Mouse (Mus musculus) kidney, adult 11 months (tissue): ENCODE measurements around the gene Cd3eap.

Source experiments
- DNase-seq: peaks from one replicate; pipeline ENCODE4 v3.0.0; 2022

Gene Cd3eap

DNA sequence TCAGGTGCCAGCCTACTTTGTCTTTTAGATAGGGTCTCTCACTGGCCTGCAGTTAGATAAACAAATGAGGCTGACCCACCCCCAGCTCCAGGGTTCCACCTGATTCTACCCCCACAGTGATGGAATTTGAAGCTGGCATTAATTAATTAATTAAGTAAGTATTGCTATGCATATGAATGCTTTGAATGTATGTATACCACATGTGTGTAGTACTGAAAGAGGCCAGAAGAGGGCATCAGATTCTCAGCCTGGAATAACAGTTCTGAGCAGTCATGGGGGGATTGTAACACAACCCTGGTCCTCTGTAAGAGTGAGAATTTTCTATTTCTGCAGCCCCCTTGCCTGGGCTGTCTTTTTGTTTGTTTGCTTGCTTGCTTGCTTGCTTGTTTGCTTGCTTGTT, 30.9 kb downstream of the Cd3eap start:
- no peak for DNase-seq

DNA sequence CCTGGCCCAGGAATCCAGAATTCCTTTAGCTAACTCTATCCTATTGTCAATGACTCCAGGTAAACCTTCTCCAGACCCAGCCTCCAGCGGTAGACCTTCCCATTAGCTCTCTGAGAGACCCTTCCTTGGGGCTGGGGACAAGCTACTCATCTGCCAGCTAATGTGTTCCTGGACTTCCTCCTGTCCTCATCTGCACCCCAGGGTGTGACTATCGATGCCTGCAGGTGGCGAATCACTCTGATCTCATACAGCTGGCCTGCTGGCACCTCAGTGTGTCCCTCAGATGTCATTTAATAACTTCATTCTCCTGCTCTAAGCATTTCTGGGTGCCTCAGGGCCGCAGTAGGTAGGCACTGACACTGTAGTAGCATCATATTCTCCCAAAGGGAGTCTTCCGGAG, 31.5 kb downstream of the Cd3eap start:
- DNase-seq = no peak

DNA sequence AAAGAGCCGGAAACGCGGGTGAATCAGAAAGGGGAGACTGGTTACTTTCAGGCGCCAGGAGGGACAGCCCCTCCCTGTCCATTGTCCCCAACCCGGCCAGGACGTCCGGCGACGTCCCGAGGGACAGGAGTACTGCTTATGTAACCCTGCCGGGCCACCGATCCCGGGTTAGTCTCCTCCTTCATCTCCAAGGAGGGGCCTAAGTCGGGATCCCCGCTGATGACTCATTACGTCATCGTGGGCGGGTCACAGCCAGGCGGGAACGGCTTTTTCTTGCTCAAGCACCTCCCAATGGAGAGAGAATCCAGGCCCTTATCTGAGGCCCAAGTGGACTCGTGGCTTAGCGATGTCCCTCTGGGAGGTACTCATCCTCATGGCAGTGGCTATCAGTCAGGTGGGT, 32.2 kb downstream of the Cd3eap start:
- DNase-seq = peak; percentile 91

DNA sequence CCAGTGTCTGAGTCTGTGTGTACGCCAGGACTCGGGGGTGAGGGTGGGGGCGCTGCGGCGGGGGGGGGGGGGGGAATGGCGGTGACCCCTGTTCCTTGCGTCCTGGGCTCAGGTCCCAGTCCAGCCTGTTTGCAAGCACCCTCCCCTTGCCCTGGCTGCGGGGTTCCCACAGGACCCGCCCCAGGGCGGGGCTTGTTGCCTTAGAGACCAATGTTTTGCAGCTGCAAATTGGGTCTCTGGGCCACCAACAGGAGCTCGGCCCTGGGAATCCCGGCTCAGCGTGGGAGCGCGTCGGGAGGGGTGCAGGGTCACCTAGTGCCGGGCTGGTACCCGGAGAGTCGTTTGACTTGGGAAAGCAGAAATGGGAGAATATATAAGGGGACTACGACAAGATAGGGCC, 32.9 kb downstream of the Cd3eap start:
- DNase-seq = peak; percentile 87

DNA sequence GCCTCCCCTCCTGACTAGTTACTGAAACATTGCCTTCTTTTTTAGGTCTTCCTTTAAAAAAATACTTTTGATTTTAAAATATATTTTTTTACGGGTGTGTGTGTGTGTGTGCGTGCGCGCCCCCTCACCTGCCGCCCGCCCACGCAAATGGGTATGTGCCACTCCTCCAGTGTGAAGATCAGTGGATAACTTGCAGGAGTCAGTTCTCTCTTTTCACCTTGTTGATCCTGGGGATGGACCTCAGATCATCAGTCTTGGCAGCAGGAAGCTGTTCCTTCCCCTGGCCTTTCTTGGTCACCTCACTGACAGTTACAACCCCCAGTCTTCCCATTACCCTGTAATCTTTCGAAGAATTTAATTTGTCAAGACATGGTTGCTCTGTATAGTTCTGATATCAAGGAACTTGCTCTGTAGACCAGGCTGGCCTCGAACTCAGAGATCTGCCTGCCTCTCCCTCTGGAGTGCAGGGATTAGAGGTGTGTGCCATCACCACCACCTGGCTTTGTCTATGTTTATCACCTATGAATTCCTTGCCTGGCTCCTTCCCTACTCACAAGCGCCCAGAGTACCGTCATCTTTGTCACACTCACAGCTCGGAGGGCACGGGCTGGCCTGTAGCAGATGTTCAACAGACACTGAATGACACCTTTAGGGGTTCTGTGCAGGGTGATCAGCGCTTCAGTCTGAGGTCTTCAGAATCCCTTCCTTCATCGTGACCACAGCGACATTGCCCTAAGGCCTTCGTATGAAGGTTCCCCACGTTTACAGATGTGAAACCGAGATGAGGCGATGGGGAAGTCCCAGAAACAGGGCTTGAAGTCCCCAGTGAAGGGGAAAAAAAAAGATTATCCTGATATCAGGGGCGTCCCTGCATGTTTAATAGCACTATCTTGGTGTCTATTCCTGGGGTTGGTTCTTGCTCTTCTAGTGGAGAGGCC, 33.8 kb downstream of the Cd3eap start:
- no peak for DNase-seq

DNA sequence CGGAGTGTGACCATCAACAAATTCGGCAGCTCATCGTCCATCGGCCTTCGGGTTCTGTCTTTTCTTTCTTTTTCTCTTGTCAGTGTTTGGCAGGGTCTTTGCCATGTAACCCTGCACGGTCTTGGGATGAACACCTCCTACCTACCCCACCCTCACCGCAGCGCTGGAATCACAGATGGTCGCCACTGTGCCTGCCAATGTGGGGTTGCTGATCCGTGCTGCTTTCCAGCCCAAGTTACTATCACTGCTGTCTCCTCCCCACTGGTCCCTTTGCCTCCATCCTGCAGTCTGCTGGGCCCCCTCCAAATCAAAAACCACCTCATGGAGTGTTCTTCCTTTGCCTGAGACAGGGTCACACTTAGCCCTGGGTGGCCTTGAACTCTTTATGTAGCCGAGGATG, 35.1 kb downstream of the Cd3eap start:
- DNase-seq = no peak

DNA sequence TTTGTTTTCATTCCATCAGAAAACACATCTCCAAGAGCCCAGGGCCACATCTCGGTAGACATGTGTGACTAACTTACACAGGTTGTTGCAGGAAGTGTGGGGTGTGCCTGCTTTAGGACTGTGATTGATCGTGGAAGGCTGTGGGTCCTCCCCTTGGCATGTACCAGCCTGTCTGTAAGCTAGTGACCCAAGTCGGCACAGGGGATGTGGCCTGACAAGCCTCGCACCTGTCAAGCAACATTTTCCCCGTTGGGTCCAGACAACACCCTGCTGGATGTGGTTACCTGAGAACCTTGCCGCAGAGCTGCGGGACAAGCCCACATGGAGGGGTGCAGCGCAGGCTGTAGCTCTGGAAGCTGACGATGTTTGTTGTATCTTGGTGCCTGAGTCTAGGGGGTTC, 36.8 kb downstream of the Cd3eap start:
- DNase-seq = no peak

DNA sequence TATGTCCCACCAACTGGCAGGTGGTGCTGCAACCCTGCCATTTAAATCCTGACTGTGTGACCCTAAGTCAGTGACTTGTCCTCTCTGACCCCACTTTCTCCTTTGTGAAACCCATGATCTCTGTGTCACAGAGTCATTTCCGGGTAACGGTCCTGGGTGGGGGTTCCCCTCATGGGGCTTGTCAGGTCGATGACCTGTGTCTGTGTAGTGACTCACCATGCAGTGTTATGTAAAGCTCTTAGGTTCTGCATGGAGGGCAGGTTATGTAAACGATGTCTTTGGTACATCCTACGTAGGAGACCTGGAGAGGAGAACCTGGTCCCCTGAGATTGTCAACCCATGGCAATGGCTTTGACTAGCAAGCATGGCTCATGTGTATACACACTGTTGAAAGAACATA, 37.8 kb downstream of the Cd3eap start:
- no peak for DNase-seq

DNA sequence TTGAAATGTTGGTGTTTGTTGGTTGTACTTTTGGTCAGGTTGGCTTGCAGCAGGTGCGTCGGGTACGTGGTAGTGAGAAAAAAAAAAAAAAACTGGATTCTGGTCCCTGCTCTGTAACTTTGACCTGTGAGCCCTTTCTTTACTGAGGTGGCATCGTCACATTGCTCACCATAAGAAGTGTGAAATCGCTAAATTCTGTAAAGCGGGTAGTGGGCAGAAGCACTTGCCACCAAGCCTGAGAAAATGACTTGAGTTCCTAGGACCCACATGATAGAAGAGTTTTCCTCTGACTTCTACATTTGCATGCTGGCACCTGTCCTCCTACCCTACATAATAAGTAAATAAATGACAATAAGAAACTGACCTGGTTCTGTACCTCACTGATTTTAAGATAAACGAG, 38.6 kb downstream of the Cd3eap start:
- no peak for DNase-seq

DNA sequence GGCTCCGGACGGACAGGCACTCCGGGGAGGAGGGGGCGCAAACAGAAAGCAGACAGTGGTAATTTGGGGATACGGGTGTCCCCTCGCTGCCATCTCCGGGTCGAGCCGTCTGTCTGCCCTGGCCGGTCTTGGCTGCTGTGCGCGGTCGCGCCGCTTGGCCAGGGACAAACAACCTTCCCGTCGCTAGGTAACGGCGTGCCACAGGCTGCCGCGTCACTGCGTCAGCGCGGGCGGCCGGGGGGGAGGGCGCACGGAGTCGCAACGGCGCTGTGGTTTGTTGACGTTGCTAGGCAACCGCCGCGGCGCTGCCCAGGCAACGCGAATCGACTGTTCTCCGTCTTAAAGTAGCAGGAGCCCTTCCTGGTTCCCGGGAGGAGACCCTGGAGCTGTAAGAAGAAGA, 39.4 kb downstream of the Cd3eap start:
- peak; percentile 95 for DNase-seq

DNA sequence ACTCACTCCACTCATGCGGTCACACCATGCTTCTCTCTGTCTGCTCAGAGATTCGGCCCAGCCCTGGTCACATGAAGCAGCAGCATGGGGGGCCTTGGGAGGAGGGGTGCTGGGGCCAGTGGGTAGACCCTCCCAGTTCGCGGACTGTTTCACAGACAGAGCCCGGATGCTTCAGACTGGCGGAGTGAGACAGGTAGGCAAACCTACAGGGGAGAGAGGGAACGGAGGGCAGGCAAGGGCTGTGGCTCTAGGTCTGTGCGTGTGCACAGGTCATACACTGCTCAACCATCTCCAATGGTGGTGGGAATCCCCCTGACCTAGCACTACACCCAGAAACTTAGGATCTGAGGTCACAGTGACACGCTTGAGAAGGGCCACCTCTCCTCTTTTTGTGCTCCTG, 39.8 kb downstream of the Cd3eap start:
- no peak for DNase-seq

DNA sequence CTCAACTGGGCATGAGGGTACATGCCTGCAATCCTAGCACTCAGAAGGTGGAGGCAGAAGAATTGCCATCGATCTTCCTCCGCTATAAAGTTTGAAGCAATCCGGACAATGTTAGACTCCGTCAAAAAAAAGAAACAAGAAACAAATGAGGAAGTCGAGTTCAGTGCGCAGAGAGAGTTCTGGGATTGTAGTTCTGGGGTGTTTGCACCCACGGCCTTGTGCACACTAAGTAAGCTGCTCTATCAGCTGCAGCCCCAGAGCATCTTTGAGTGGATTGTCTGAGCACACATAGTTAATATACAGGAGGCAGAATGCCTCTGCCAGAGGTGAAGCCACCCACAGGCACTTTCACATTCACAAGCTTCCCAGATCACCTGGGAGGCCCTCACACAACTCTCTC, 40.6 kb downstream of the Cd3eap start:
- DNase-seq = no peak

DNA sequence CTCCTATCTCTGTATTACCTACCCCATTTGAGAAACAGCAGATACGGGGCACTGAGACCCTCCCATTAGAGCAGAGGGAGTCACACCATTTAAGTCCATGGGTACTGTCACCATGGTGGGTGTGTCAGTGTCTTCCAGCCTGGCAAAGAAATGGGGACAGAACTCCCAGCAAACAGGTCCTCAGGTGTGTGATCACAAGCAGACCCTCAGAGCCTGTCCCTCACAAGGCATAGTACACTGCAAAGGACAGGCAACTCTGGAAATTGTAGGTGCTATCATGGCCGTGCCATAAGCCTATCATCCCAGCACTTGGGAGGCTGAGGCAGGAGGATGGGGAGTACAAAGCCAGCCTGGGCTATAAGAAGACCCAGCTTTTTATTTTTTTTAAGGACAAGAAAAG, 41.1 kb downstream of the Cd3eap start:
- no peak for DNase-seq

DNA sequence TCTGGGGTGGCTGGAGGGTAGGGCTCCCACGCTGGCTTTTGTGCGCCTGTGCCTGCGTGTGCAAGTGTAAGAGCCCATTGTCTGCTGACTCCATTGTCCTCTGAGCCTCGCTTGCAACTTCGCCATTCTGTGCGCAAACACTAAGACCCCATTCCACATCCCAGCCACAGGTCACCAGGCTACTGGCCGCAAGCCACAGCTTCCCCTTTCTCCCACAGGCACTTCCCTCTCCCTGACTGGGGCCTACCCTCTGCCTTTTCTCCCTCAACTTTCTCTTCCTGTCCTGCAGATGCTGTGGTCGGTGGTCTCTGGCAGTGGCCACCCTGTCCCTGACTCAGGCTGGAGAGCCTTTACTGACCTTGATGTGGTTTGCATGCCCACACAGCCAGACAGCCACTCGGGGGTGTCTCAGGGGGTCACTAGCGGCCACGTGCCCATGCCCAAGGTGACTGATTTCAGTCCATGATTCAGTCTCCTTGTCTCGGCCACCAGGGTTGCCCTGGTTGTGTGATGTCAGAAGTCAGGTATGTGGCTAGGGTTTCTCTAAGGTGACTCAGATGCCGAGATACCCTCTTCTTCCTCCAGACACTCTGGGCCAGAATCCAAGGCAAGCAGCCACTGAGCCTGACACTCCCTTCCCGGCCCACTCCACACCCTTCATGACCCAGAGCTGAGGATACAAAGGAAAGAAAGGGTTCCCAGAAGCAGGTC, 42.7 kb downstream of the Cd3eap start:
- no peak for DNase-seq

DNA sequence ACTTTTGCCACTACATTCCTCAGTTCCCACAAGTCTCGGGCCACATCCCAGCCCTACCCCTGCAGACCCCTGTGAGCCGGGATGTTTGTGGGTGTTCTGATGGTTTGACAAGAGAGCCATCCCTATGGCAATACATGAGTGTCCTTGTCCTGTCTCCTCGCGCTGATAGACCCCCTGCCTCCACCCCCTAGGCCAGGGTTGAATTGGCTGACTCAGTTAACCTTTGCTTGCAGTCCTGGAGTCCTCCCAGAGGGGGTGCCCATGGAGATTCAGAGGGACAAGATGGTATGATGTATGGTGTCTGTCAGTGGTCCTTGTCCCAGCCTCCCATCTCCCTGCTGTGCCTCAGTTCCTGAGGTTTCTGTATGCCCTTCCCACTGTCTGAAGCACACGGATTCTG, 45.2 kb downstream of the Cd3eap start:
- DNase-seq = no peak

DNA sequence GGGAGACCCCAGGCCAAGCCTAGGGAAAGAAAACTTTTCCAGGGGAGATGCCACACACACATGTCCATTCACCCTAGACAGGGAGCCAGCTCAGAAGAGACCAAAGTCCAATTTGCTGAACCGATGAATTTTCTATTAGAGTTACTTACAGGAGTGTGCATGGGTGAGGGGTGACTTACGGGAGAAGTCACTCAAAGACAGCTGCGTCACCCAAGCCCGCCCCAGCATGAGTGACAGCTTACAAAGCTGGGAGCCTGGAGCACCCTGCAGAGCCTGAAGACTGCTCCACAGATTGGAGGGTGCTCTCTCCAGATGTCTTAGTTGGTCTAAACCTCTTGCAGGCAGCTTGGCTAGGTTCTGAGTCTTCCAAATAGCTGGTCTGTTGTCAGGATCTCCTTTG, 47.3 kb downstream of the Cd3eap start:
- no peak for DNase-seq

DNA sequence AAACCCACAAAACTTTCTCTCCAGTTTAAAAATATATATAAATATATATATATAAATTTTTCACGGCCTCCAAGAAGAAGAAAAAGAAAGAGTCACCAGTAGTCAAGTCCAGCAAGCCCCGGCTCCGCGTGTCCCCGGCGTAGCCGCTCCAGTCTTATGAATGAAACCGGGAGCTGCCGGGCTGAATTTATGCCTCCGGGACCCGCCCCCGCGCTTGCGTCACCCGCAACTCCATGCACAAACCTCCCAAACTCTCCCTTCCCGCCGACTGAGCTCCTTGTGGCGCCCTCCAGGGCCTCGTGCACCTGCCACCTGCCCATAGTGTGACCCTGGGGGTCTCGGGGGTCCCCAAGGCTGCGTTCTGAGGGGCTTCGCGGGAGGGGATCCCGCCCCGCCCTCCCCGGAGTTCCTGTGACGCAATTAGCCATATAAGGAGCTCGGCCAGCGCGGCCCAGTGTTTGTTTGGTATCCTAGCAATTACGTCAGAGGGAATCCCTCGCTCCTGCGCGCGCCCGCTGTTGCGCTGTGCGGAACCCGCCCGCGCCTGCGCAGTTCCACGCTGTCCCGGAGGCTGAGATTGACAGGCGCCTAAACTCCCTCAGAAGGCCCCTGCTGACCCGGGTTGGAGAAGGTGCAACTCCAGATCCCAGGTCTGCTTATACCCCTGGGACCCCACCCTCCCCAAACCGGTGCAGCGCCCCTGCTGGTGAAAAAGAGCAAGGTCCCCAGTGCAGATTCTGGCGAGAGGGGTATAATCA, 49.2 kb downstream of the Cd3eap start, which contains the start of gene Fosb:
TSS of gene Fosb (minus strand) at position 168 of the 758 bp plus-strand sequence.
- peak; percentile 96 for DNase-seq

DNA sequence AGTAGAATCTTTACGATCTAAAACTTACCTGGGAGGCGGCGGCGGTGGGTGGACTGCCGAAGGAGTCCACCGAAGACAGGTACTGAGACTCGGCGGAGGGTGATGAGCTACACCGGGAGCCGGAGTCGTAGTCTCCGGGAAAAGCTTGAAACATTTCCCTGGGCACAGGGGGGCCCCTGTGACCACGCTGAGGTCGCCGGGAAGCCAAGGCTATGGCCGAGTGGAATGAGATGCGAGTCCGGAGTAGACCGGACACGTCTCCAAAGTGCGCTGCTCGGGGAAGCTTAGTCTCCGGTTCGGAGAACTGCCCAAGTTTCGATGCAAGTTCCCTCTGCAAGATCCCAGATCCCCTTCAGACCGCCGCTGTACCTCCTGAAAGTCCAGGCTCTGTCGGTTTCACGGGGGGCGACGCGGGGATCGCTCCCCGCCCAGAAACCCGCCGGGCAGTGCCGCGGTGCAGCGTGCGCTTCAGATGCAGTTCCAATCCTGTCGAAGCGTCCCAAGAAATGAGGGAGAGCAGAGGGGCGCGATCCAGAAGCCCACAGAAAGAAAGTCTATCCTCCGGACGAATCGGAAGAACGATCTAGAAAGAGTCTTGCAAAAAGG, 49.9 kb downstream of the Cd3eap start:
- no peak for DNase-seq

DNA sequence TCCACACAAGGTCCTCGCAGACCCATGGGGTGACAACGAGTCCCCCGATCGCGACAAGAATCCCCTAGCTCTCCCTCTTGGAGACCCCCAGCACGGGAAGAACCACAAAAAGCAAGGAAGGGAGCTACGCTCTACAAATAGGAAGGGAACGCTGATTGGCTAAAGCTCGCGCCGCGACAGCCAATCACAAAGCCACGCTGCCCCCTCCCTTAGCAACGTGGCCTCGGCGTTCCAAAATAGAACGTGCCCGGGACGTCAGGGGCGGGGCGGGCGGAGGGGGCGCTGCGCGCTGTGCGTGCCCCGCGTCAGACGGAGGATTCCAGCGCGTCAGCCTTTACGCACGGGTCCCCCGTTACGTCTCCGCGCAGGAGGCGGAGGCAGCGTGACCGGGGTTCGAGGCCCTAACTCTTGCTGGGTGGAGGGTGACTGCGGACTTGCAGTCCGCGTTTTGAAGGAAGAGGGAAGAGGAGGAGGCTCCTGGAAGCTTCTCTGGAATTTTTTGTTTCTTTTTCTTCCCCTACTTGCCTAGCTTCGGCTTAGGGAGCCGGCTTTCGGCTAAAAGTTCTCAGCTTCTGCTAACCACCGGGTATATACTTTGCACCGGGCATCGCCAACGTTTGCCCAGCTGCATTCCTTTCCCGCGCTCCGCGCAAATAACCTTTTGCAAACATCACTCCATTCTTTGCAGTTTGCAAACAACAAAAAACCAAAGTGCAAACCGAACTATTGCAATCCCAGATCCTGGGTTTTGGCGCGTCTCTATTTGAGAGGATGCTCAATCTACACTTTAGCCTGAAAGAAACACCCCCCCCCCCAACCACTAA, 50.6 kb downstream of the Cd3eap start:
- DNase-seq = peak; percentile 95

DNA sequence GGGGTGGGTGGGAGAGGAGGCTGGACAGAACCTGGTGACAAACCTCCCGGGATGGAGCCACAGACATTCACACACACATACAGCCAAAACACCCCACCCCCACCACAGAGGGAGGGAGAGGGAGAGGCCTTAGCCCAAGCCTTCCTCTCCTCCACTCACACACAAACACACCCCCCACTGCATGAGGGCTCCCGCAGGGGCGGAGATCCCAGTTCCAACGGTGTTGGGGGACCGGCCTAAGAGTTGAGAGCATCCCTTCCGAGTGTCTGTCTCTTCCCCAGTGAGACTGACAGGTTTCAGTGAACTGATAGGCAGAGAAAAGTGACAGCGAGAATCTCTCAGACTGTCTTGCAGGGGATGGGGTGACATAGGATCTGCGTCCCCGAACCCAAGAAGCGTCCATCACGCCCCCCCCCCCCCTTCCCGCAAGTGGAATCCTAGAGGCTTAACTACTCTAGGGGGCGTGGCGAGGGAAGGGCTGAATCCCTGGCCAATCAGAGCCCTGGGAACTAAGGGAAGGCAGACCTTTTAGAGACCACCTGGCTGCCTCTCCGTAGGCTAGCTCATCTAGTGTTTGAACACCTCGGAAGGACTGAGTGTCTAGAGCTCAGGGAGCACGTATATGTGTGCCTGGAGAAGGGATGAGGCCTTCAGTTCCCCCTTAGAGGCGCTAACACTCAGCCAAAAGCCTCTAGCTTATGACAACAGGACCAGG, 51.4 kb downstream of the Cd3eap start:
- DNase-seq = peak; percentile 72
